Mouse (Mus musculus) bone marrow, adult 2 months (tissue): Measurements from ENCODE around the gene Ncoa6.

Experiments
- CTCF ChIP-seq: fragments of 200-500 bp; IDR thresholded peaks from 2 replicates; pipeline ENCODE4 v1.5.1; 2011; ENCODE audit warnings: low read length, control low read depth; ENCODE audit not compliant: control insufficient read depth, insufficient read depth
- POLR2A ChIP-seq: fragments of 200-500 bp; IDR thresholded peaks from 2 replicates; pipeline ENCODE4 v1.6.1; 2011; ENCODE audit warnings: low read depth, mild to moderate bottlenecking, control low read depth, low read length, borderline replicate concordance; ENCODE audit not compliant: control insufficient read depth

GRCm38 (mm10) chr2:155453591-155453990, 20.1 kb downstream of the Ncoa6 start:
- TF ChIP-seq CTCF = no peak
- TF ChIP-seq POLR2A = no peak
